Mouse (Mus musculus) midbrain, embryonic 11.5 days (tissue): Measurements from ENCODE around the gene Sh3rf1. TPM values are rescaled to one million over a fixed set of nuclear protein-coding genes. Genes with fewer than 3 reads are reported as not detected.

Experiments
- ATAC-seq: fragments of 200-750 bp; cut with Nextera tagmentation; 2 replicates; pipeline ENCODE4 v1.8.0; 2017; ENCODE audit warnings: moderate TSS enrichment, moderate library complexity; ENCODE audit not compliant: low FRiP score
- DNase-seq: peaks from one replicate; pipeline ENCODE4 v3.0.0; 2015; ENCODE audit warnings: low spot score; ENCODE audit errors: missing footprints
- H3K27ac ChIP-seq: fragments of 300-500 bp; sonication (generic); 2 replicates; pipeline ENCODE4 v1.5.1; 2014; ENCODE audit warnings: low read depth, low read length
- H3K27me3 ChIP-seq: fragments of 300-500 bp; sonication (generic); 2 replicates; pipeline ENCODE4 v1.6.1; 2014; ENCODE audit warnings: mild to moderate bottlenecking, low read length, moderate library complexity, mixed read lengths; ENCODE audit not compliant: control insufficient read depth, insufficient read depth
- H3K36me3 ChIP-seq: fragments of 300-500 bp; sonication (generic); 2 replicates; pipeline ENCODE4 v1.6.1; 2014; ENCODE audit warnings: mild to moderate bottlenecking, low read length, moderate library complexity, mixed read lengths; ENCODE audit not compliant: control insufficient read depth, insufficient read depth
- H3K4me1 ChIP-seq: fragments of 300-500 bp; sonication (generic); 2 replicates; pipeline ENCODE4 v1.6.1; 2014; ENCODE audit warnings: low read length; ENCODE audit not compliant: control insufficient read depth, insufficient read depth
- H3K4me2 ChIP-seq: fragments of 300-500 bp; sonication (generic); 2 replicates; pipeline ENCODE4 v1.6.1; 2014; ENCODE audit warnings: mild to moderate bottlenecking, moderate library complexity
- H3K4me3 ChIP-seq: fragments of 300-500 bp; sonication (generic); 2 replicates; pipeline ENCODE4 v1.5.1; 2014; ENCODE audit warnings: low read depth, low read length
- H3K9ac ChIP-seq: fragments of 300-500 bp; sonication (generic); 2 replicates; pipeline ENCODE4 v1.6.1; 2014; ENCODE audit warnings: low read length
- H3K9me3 ChIP-seq: fragments of 300-500 bp; sonication (generic); 2 replicates; pipeline ENCODE4 v1.6.1; 2016; ENCODE audit warnings: low read length; ENCODE audit not compliant: control insufficient read depth
- WGBS: fragments of 180-500 bp; shearing (Covaris S2); extraction: QIAGEN DNeasy Blood & Tissue Kit; methylation state at CpG from one replicate; pipeline ENCODE4 v1.1.7; 2014; 5-methylcytosine and 5-hydroxymethylcytosine counted together
- polyA plus RNA-seq: library from polyadenylated mRNA; unstranded; fragments of >200 nt; fragmentation: Nextera tagmentation; extraction: Ambion mirVana; gene quantifications from 2 replicates; pipeline ENCODE4 v1.2.1, GENCODE M21; 2014

Gene Sh3rf1
- polyA plus RNA-seq, 1 experiment from 2014 or later, result 18.5 TPM

DNA sequence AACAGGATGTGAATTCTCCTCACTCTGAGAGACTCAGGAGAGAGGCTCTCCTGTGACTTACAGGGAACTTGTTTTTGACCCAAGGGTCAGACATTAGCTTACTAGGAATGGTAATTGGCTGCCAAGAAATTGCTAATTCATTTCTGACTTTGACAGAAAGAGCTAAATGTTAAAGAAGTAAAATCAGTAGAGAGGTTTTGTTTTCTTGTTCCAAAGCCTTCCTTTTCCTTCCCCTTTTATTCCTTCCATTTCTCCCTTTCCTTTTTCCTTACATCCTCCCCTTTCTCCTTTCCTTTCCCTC is 213.6 kb downstream of the Sh3rf1 start:
- DNase-seq, result no peak
- no peak overlapping the region for H3K4me3 ChIP-seq
- no peak for ATAC-seq
- H3K27ac ChIP-seq, result no peak overlapping the region
- H3K9ac ChIP-seq, result no peak overlapping the region
- H3K36me3 ChIP-seq, result no peaks in the 10 kb centered on the region
- peaks cover 11% of the 10 kb centered on the region for H3K4me1 ChIP-seq
- no peaks in the 10 kb centered on the region for H3K27me3 ChIP-seq
- peaks cover 8% of the 10 kb centered on the region; the same call in 1 of the 2 replicates for H3K9me3 ChIP-seq
- no peak overlapping the region for H3K4me2 ChIP-seq

DNA sequence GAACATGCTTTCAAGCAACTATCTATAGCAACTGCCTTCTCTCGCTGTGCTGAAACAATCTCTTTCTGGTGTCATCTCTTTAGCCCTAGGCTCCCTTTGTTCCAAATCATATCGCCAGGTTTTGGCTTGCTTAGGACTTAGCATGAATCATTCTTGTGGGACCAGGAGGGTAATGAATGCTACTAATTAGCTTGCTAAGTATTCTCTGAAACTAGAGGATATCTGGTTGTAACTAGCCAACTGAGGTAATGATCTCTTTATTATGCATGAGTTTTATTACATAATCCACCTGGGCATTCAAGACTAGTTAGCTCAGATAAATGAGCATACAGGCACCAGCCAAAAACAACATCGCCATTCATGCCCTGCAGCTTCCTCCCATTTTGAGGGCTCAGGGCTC is 219.3 kb downstream of the Sh3rf1 start:
- no peak for ATAC-seq
- Histone ChIP-seq H3K27ac (no peak overlapping the region), H3K4me3 (no peak overlapping the region), H3K9ac (no peak overlapping the region), H3K4me1 (no peaks in the 10 kb centered on the region), H3K4me2 (no peak overlapping the region), H3K36me3 (no peaks in the 10 kb centered on the region), H3K9me3 (peaks cover 8% of the 10 kb centered on the region; the same call in 1 of the 2 replicates), H3K27me3 (no peaks in the 10 kb centered on the region)
- DNase-seq, result no peak
- 96% methylated on average over 3 of the region's 3 CpGs for WGBS

DNA sequence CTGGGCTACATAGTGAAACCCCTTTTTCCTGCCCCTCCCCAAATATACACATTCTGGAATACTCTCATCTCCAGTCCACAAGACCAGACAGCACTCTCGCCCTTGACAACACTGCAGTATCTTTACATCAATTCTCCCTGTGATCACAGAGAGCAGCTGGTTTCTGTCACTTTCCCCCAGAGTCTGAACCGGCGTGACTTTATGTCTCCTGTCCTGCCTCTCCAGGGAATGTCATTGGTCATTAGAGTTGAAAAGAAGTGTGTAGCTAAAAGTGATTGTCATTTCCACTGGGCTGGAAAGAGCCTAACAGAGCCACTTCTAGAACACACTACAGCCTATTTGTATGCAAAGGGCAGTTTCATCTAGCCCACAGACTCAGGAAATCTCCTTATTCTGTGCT is 220.7 kb downstream of the Sh3rf1 start:
- H3K4me3 ChIP-seq, result no peak overlapping the region
- H3K27me3 ChIP-seq, result no peaks in the 10 kb centered on the region
- WGBS, result 67% methylated on average over 3 of the region's 3 CpGs
- no peak overlapping the region for H3K9ac ChIP-seq
- DNase-seq (no peak), ATAC-seq (no peak)
- H3K36me3 ChIP-seq, result no peaks in the 10 kb centered on the region
- H3K27ac ChIP-seq, result no peak overlapping the region
- no peaks in the 10 kb centered on the region for H3K4me1 ChIP-seq
- peaks cover 4% of the 10 kb centered on the region; the same call in 1 of the 2 replicates for H3K9me3 ChIP-seq
- H3K4me2 ChIP-seq, result no peak overlapping the region

Other genes starting within 250 kb of the Sh3rf1 start
- 38.6 and 40.4 TPM in 2 replicates for gene Clcn3, start 240.6 kb upstream of the Sh3rf1 start, polyA plus RNA-seq
- 22.9 and 24.9 TPM in 2 replicates for gene Nek1, start 230.7 kb upstream of the Sh3rf1 start, polyA plus RNA-seq